Mouse (Mus musculus): Measurements from ENCODE around the gene Ltf.

DNA sequence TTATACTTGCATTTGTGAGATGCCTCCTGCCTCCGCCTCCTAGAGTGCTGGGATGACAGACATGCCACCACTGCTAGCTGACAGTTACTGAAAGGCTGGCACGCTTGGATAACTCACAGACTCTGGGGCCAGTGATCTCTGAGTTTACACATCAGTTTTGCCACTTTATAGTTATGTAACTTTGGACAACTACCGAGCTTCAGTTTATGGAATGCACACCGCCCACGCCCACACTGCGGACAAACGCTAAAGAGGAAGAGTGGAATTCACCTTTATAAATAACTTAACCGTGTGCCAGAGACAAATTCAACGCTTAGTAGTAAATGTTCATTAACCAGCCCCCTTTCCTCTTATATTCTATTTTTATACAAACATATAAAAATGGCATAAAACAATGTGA lies 35.9 kb downstream of the Ltf start:
- TF ChIP-seq CTCF (IDR thresholded peaks at IDR 0.05; ENCODE audit: low read depth) (no peak), EP300 (optimal IDR thresholded peaks at IDR 0.05) (no peak)
